Mouse (Mus musculus): ENCODE data around the gene Gm26620. TPM values are rescaled to one million over a fixed set of nuclear protein-coding genes. Genes with fewer than 3 reads are reported as not detected.

Gene Gm26620
- total RNA-seq, 2 experiments from 2014 or later, result 0.39 TPM; not detected in 1

DNA sequence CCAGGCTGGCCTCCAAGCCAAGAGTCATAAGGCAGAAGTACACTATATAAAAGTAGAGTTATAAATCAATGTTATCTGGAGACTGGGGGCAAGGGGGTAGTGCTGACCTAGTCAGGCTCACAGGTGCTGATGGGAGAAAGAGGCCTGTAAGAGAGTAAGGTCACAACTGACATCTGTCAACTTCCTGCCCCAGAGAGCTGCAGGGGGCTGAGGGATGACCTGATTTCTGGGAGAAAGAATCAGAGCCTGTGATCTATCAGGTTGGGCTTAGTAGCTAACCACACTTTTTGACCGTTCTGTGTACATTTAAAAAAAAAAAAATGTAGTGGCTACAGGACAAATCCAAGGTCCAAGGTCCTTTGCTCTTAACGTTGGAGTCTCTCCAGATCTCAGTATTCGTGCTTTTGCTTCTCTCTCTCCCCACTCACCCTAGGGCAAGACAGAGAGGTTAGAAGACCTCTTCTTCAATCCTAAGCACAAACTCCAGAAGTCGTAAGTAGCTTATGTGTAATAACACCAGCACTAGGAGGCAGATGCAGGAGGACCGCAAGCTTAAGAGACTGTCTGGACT lies 1.9 kb upstream of the Gm26620 start:
- TF ChIP-seq CTCF (IDR thresholded peaks at IDR 0.05), result no peak
- DNase-seq, result no peak
- Histone ChIP-seq H3K4me3 (no peak overlapping the region), H3K27ac (no peak overlapping the region)
- intact Hi-C loops (cut with DNase I), result no loop called here

DNA sequence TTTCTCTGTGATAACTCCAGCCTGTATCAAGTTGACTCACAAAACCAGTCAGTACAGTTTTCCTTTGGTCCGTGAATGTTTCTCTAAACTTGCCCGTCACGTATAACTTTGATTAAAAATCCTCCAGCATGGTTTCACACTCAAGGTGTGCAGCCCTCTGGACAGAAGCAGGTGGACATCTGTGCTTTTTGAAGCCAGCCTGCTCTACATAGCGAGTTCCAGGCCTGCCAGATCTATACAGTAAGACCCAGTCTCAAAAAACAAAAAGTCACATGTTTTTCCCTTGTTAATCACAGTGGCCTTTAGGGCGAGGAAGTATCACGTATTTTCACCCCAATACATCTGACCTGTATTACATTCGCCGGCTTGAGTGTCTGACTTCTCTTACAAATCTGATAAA lies 475 bp upstream of the Gm26620 start:
- no peak for TF ChIP-seq CTCF (IDR thresholded peaks at IDR 0.05)
- Histone ChIP-seq H3K27ac (peak overlapping the region; percentile 92; the same call in 1 of the 2 replicates), H3K4me3 (peak overlapping the region; percentile 92)
- intact Hi-C loops (cut with DNase I), result no loop called here
- no peak for DNase-seq

DNA sequence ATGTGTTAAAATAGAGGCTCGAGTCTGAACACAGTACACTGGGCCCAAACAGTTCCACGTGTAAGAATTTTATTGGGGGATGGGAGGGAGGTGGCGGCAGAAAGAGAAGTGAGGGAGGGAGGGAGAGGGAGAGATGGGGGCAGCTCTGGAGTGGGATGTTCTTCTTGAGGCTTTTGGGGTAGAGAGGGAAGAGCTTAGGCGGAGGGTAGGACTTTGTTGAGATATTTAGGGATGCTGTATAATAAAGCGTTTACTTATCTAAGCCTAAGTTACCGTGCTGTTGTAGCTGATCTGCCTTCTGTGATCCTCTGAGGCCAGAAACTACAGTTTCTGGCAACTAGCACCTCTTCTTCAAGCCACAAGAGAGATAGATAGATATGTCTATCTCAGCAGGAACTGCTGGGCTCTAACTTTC lies 1.2 kb downstream of the Gm26620 start:
- intact Hi-C loops (cut with DNase I), result no loop called here
- H3K4me3 ChIP-seq, result no peak overlapping the region
- no peak overlapping the region for H3K27ac ChIP-seq
- no peak for TF ChIP-seq CTCF (IDR thresholded peaks at IDR 0.05)
- DNase-seq, result no peak

DNA sequence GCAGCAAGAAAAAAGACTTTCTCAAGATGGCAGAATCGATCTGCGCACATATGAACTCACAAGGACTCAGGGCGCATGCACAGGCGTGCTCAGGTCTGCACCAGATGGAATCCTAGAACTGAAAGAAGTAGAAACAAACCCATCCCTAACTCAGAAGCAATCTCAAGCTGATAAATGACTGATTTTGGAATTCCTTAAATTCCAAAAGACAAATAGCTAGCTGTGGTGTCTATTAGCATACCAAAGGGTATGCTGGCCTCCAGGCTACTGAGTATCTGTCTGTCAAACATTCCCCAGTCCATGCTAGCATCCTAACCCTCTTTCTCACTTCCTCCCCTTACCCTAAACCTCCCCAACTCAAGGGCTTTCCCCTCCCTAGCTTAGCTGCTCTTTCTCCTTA lies 4.4 kb downstream of the Gm26620 start:
- H3K27ac ChIP-seq, result no peak overlapping the region
- intact Hi-C loops (cut with DNase I), result no loop called here

DNA sequence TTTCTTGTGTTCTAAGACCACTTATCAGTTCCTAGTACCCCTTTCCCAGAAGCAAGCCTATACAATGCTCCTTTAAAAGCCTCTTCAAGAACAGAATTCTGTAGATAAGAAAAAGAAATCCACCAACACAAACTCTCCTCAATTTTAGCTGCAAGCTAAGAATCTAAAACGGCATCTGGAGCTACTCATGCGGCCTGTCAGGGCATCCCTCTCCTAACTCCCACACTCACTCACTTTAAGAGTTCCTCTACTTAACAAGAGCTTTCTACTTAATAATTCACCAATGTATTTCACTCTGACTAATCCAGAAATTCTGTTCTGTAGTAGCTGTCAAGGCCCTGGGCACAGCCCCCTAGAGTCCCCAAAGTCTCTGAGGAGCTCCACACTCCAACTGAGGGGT lies 6.8 kb downstream of the Gm26620 start:
- intact Hi-C loops (cut with DNase I), result no loop called here
- Histone ChIP-seq H3K27ac (no peak overlapping the region), H3K4me3 (no peak overlapping the region)
- DNase-seq, result no peak
- no peak for TF ChIP-seq CTCF (IDR thresholded peaks at IDR 0.05)

More for the DNA sequence above, 4.4 kb downstream of the Gm26620 start:
- DNase-seq, result no peak
- H3K4me3 ChIP-seq, result no peak overlapping the region
- no peak for TF ChIP-seq CTCF (IDR thresholded peaks at IDR 0.05)

DNA sequence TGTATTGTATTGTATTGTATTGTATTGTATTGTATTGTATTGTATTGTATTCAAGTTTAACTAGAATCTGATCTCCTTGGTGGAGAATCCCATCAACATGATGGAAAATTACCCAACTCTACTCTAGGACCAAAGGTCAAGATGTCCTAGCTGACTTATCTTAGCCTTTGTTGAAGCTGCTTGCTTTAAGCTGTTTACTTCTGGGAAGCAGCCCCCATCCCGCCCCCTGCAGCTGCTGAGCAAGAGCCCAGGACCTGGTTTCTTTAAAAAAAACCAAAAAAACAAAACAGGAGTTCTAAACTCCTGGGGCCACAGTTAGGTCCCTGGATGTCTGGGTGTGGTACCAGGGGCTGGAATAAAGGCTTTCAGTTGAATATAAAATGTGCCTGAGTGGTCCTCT lies 7.4 kb downstream of the Gm26620 start:
- intact Hi-C loops (cut with DNase I), result no loop called here
- TF ChIP-seq CTCF (IDR thresholded peaks at IDR 0.05), result no peak
- no peak overlapping the region for H3K27ac ChIP-seq
- H3K4me3 ChIP-seq, result no peak overlapping the region
- DNase-seq, result no peak

DNA sequence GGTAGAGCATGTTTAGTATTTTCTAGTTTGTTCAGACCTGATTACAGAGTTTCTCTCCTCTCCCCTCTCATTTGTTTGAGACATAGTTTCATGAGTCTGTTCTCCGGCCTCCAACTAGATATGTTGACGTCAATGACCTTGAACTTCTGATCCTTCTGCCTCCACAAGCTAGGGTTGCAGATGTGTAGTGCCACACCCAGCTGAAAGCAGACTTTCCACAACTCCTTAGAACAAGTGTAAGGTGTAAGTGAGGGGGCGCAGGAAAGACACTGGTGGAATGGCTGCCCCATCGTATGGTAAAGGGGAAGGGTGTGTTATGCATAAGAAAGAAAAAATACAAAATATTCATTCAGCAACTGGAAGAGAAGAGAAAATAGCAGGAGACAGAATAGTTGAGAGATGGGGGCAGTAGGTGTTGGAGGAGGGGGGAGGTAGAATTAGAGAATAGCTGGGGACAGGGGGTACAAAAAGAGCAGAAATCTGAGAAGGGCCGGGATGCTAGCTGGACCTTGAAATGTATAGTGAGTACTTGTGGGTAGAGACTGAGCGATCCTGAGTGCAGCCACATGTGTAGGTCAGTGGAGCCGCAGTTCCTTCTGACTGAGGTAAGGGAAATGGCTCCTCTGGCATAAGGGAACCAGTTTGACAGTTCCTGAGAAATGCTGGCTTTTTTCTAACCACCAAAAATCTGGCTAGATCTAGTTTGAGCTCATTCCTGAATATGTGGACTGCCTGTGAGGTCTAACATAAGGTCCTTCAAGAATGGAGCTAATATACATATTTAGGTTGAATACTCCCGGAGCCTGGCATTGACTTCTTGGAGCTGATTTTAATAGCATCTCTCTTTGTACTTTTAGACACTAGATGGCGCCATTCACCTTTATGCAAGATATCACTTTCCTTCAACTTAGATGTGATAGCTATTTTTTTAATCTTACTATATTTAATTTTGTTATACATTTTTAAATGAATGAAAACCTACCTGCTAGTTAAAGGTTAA lies 10.0 kb downstream of the Gm26620 start:
- intact Hi-C loops (cut with DNase I), result no loop called here
- TF ChIP-seq CTCF (IDR thresholded peaks at IDR 0.05), result peak; percentile 73
- Histone ChIP-seq H3K27ac (no peak overlapping the region), H3K4me3 (no peak overlapping the region)
- no peak for DNase-seq

DNA sequence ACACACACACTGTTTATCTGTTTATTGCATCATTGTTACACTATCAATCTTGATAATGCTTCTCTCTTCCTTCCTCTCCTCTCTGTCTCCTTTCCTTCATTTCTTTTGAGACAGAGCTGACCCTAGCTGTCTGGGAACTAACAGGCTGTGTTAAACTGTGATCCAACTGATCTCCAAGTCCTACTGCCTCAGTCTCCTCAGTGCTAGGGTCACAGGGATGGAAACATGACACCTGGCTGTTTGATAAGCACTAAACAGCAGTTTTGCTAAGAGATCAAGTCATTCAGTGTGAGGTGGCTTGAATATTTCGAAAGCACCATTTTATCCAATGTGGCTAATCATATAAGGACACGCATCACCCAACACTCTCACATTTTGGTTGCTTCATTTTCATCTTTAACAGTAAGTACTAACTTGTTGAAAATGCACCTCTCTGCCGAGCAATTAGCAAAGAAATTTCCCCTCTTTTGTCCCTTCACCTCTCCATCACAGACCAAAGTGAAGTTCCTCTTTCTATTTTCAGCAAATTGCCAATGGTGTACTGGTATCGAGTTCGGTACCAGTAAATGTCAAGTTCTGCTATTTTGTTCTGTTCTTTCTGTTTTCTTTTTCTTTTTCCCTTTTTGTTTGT lies 11.9 kb downstream of the Gm26620 start:
- no peak for TF ChIP-seq CTCF (IDR thresholded peaks at IDR 0.05)
- H3K27ac ChIP-seq, result no peak overlapping the region
- intact Hi-C loops (cut with DNase I), result no loop called here

DNA sequence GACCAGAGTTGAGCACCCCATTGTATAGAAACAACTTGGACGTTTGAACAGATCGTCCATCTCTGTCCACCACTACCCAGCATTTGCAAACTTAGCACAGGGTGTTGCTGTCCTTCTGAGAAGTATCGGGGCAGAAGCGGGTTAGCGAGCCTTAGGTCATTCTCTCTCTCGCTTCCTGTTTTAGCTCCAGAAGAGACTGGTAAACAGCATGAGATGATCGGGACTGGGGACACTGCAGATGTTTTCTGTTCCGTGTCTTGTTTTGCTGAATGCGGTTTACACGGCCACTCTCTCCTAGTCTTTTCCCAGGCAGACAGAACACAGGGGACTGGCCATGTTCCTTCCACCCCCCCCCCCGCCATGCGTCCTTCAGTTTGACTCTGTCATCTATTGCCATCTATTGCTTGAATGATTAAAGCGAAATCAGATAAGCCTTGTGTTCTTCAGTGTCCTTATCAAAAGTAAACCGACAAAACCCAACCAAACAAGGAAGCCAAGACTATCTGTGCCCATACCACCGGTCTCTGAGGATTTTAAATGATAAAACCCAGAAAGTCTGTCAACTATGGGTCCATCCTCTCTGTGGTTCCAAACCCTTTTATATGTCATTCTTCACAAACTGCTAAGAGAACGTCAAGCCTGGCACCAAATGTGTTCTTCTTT lies 13.7 kb downstream of the Gm26620 start:
- TF ChIP-seq CTCF (IDR thresholded peaks at IDR 0.05), result no peak
- H3K27ac ChIP-seq, result no peak overlapping the region

More for the DNA sequence above, 11.9 kb downstream of the Gm26620 start:
- H3K4me3 ChIP-seq, result no peak overlapping the region
- no peak for DNase-seq

DNA sequence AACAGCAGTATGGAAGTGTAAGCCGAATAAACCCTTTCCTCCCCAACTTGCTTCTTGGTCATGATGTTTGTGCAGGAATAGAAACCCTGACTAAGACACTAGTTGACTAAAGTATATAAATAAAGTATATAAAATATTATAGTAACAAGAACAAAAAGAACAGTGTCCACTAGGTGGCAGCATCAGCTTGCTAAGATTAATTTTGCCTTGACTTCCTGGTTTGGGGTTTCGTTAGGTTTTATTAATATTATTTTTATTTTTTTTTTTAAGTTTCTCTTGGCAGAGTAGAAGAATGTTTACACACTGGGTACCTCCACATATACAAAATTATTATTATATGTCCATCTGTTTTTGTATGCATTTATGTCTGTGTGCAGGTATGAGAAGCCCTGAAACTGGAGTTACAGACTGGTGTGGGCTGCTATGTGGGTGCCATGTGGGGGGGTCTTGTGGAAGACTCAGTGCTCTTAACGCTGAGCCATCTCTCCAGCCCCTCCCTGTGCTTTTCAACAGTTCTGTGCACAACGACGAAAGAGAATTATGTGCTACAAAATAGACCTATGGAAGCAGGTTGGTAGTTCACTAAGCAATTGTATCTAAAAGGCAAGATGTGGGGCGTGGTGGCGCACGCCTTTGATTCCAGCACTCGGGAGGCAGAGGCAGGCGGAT lies 16.1 kb downstream of the Gm26620 start:
- TF ChIP-seq CTCF (IDR thresholded peaks at IDR 0.05), result peak; percentile 76
- intact Hi-C loops (cut with DNase I), result loop anchor here (2.0 kb wide), 1 partner anchor 96 kb away; no protein-coding TSS in a partner anchor
- no peak overlapping the region for H3K27ac ChIP-seq
- peak overlapping the region; percentile 56 for H3K4me3 ChIP-seq
- no peak for DNase-seq

More for the DNA sequence above, 13.7 kb downstream of the Gm26620 start:
- no peak overlapping the region for H3K4me3 ChIP-seq
- intact Hi-C loops (cut with DNase I), result no loop called here
- no peak for DNase-seq

DNA sequence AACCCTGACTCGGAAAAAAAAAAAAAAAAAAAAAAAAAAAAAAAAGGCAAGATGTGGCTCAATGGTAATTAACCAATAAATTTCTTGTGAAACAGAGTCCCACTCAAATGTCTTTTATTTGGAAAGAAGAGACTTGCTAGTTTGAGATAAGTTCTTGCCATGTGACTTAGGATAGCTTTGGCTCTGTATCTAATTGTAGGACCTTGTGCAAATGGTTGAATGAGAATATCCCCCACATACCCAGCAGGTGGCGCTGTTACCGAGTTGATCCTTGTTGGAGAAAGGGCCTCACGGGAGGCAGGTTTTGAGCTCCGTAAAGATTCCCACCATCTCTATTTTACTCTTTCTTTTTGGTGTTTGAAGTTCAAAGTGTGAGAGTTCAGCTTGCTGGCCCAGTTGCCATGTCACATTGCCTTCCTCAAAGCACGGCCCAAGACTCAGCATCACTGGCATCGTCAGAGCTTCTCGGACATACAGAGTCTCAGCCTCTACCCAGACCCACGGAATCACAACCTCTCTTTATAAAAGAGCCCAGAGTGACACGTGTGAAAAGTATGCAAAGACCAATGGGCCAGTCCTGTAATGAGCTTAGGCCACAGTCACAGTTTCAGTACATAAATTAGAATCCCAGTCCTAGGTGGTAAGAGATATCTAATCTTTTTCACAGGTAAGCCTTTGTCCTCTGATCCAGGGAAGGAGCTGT lies 16.8 kb downstream of the Gm26620 start:
- DNase-seq, result peak; percentile 79
- intact Hi-C loops (cut with DNase I), result loop anchor here (2.0 kb wide), 1 partner anchor 95 kb away; no protein-coding TSS in a partner anchor
- no peak overlapping the region for H3K27ac ChIP-seq
- H3K4me3 ChIP-seq, result peak overlapping the region; percentile 56
- peak; percentile 82 for TF ChIP-seq CTCF (IDR thresholded peaks at IDR 0.05)
